Mouse (Mus musculus): Measurements from ENCODE around the gene Proser1.

- TF ChIP-seq CTCF (IDR thresholded peaks at IDR 0.05; ENCODE audit: low read depth) (no peak), EP300 (IDR thresholded peaks at IDR 0.05; ENCODE audit: low read depth) (no peak)
These were observed 59.3 kb downstream of the Proser1 start for GRCm38 (mm10) chr3:53522794-53523193.

Measured in liver, postnatal 0 days (tissue).